Mouse (Mus musculus): Measurements from ENCODE around the gene Pet100. TPM values are rescaled to one million over a fixed set of nuclear protein-coding genes. Genes with fewer than 3 reads are reported as not detected.

Pet100 gene
- polyA plus RNA-seq (2012; rRNA removed): 3.6 and 4.7 TPM in 2 replicates

GRCm38 (mm10) chr8:3621199-3621970, at the start of gene Pet100, which contains the start of gene Xab2:
TSS of gene Pet100 (plus strand) at chr8:3621548.
TSS of gene Xab2 (minus strand) at chr8:3621316.

DNA sequence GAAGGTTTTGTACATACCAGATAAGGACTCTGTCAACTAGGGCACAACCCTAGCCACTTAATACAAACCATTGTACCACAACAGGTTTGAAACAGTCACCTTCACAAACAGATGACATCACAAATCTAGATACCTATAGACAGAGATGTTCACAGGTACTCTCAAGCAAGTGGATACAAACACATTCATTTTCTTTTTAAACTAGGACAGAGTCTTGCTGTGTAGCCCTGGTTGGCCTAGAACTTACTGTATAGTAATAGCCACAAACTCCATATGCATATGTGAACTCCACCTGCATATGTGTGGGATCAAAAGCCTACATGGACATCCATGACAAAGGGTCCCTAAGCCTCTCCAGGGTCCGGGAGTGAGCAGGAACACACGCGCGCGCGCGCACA, 34.4 kb upstream of the Pet100 start, which contains the start of gene Camsap3:
TSS of gene Camsap3 (plus strand) at position 301 of the 398 bp plus-strand sequence.

DNA sequence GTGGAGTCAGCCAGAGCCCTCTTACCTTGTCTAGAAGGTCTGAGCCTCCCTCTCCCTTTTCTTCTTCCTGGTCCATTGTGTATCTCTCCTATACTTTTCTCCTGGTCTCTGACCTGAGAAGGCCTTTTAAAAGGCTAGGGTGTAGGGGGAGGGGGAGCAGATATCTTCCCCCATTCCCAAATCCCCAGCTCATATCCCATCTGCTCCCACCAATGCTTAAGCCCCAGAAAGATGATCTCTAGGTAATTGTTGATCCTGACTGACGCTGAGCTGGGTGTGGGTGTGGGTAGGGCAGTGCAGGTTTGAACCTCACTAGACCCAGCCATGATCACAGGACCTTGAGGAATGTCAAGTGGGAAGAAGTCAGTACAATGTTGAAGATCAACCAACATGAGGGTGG, 4.1 kb downstream of the Pet100 start, which contains the start of gene Pcp2:
TSS of gene Pcp2 (minus strand) at position 101 of the 400 bp plus-strand sequence.

DNA sequence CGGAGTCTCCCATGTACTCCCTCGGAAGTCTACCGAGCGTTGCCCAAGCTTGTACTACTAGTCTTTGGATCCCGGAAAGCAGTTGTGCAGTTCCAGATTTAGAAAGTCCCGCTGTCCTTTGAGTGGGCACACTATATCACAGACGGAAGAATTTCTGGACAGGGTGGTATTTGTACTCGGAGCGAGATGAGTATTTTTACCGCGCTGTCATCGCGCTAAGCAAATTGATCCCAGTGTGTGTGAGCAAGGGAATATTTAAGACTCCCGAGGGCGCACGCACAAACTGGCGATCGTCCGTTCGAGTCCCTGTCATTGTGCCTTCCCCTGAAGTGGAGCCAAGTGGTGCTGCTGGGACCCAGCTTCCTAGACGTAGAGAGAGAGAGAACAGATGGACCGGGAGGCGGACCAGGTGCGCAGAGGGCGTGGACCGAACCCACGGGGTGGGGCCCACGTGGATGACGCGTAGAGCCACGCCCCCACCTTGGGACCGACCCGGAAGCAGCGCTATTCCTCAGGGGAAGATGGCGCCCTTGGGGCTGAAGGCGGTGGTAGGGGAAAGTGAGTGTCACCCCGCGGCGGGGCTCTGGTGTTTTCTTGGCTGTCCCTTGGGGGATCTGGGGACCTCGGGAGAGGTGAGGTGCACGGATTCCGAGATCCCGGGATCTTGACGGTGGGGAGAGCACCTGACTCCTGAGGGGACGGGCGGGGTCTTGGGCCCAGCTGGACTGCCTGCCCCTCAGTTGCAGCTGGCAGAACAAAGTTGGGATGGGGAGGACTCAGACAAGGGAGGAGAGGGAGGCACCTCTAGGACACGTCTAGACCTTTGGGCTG, 9.5 kb downstream of the Pet100 start, which contains the start of gene Stxbp2:
TSS of gene Stxbp2 (plus strand) at position 309 of the 831 bp plus-strand sequence.

GRCm38 (mm10) chr8:3655526-3655925, 34.2 kb downstream of the Pet100 start, which contains the start of gene Retn:
TSS of gene Retn (plus strand) at chr8:3655770.

DNA sequence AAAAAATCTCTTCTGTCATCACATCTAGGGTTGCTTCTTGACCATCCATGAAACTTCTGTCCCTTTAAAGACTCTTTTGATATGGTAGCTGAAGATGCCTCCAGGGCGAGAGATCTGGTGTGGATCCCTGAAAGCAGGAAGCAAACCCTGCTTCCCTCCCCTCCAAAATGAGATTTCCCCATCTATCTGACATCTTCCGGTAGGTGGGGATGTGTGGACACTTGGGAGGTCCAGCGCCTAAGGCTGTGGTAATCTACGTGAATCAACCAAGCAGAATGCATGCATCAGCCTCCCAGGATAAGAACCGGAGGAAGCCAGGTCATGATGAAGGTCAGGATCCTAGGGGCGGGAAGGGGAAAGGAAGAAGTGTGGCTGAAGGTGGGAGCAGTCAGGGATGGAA, 44.2 kb downstream of the Pet100 start, which contains the start of gene Mcemp1:
TSS of gene Mcemp1 (plus strand) at position 248 of the 400 bp plus-strand sequence.

GRCm38 (mm10) chr8:3671980-3672491, 50.7 kb downstream of the Pet100 start, which contains the start of gene Fcor:
TSS of gene Fcor (minus strand) at chr8:3672362.

Other genes starting within 250 kb of the Pet100 start
- gene Arhgef18, start 228.5 kb upstream of the Pet100 start, polyA plus RNA-seq (2012; rRNA removed): 61.7 and 63.8 TPM in 2 replicates
- 14.6 and 17.2 TPM in 2 replicates for gene Pex11g, start 153.9 kb upstream of the Pet100 start, polyA plus RNA-seq (2012; rRNA removed)
- gene Tex45, start 150.7 kb upstream of the Pet100 start, polyA plus RNA-seq (2012; rRNA removed): 0.19 TPM in 1 of 2 replicates, not detected in the other
- 47.9 and 52.0 TPM in 2 replicates for gene Zfp358, start 128.4 kb upstream of the Pet100 start, polyA plus RNA-seq (2012; rRNA removed)
- gene Mcoln1, start 121.1 kb upstream of the Pet100 start, polyA plus RNA-seq (2012; rRNA removed): 326 and 619 TPM in 2 replicates
- 73.1 and 77.5 TPM in 2 replicates for gene Pnpla6, start 106.2 kb upstream of the Pet100 start, polyA plus RNA-seq (2012; rRNA removed)
- gene C330021F23Rik, start 53.6 kb upstream of the Pet100 start, polyA plus RNA-seq (2012; rRNA removed): 0.12 and 4.0 TPM in 2 replicates
- 93.5 and 97.2 TPM in 2 replicates for gene Camsap3, start 34.3 kb upstream of the Pet100 start, polyA plus RNA-seq (2012; rRNA removed)
- 48.7 and 54.3 TPM in 2 replicates for gene Xab2, start 232 bp upstream of the Pet100 start, polyA plus RNA-seq (2012; rRNA removed)
- gene Pcp2, start 4.0 kb downstream of the Pet100 start, polyA plus RNA-seq (2012; rRNA removed): not detected in 2 replicates
- 222 and 231 TPM in 2 replicates for gene Stxbp2, start 9.4 kb downstream of the Pet100 start, polyA plus RNA-seq (2012; rRNA removed)
- gene Retn, start 34.2 kb downstream of the Pet100 start, polyA plus RNA-seq (2012; rRNA removed): 3.7 and 5.5 TPM in 2 replicates
- gene Mcemp1, start 44.2 kb downstream of the Pet100 start, polyA plus RNA-seq (2012; rRNA removed): 0.33 and 0.41 TPM in 2 replicates
- gene Fcor, start 50.8 kb downstream of the Pet100 start, polyA plus RNA-seq (2012; rRNA removed): 0.50 and 4.1 TPM in 2 replicates
- 25.1 and 37.8 TPM in 2 replicates for gene Trappc5, start 54.8 kb downstream of the Pet100 start, polyA plus RNA-seq (2012; rRNA removed)
- gene Fcer2a, start 72.6 kb downstream of the Pet100 start, polyA plus RNA-seq (2012; rRNA removed): 1.3 and 1.8 TPM in 2 replicates
- gene Clec4g, start 99.1 kb downstream of the Pet100 start, polyA plus RNA-seq (2012; rRNA removed): not detected in 2 replicates
- gene Cd209a, start 127.4 kb downstream of the Pet100 start, polyA plus RNA-seq (2012; rRNA removed): 0.93 TPM in 1 of 2 replicates, not detected in the other
- gene Cd209e, start 232.8 kb downstream of the Pet100 start, polyA plus RNA-seq (2012; rRNA removed): not detected in 2 replicates

Measured in colon, adult 2 months (tissue).